Mouse (Mus musculus): ENCODE data around the gene Zc3h7b.
"Not testable (repeated sequence)": the region's sequence is repeated elsewhere in the genome, so short reads cannot be mapped to it uniquely, and the experiment has no call there.

Gene Zc3h7b

DNA sequence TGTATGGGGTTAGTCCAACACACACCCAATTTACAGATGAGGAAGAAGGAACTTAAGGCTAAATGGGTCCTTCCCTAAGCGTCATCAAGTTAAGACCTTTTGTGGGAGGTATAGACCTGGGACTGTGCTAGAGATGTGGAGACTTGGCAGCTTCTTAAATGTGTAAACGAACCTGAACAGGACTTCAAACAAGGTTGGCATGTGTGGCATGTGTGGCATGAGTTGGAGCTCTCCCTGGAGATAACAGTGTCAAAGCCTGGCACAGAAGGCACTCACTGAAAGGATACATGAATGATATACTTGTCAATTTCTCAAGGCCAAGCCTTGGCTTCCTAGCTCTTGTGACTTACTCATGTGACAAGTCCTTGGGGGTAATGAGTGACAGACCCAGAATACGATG, 5.6 kb upstream of the Zc3h7b start:
- in situ Hi-C loops (cut with MboI), result no loop called here

- in situ Hi-C loops (cut with MboI), result no loop called here
These were observed 4.9 kb upstream of the Zc3h7b start for GRCm38 (mm10) chr15:81739924-81740323.

- in situ Hi-C loops (cut with MboI), result not testable (repeated sequence)
These were observed 2.5 kb upstream of the Zc3h7b start for GRCm38 (mm10) chr15:81742368-81742767.

DNA sequence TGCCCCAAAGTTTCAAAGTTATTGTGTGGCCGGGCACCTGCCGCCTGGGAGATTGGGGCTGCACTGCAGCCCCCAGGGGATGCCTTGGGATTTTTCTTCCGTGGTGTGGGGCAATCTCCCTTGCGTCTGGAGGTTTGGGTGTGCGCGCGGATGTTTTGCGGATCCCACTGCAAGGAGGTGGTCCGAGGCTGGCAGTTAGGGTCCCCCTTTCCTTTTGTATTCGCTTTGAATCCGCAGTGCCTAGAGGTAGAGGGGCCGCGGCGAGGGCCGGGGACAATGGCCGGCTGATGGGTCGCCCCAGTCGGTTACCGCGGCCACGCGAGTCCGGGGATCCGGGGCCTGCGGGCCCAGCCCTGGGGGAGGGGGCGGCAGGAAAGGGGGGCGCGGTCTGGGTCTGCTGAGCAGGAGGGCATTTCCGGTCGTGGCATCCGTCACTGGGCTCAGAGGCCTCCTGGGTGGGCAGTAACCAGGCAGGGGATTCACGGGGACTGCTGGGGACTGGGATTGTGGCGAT, 801 bp downstream of the Zc3h7b start:
- in situ Hi-C loops (cut with MboI), result no loop called here

GRCm38 (mm10) chr15:81749742-81750141, 4.9 kb downstream of the Zc3h7b start:
- in situ Hi-C loops (cut with MboI), result no loop called here

DNA sequence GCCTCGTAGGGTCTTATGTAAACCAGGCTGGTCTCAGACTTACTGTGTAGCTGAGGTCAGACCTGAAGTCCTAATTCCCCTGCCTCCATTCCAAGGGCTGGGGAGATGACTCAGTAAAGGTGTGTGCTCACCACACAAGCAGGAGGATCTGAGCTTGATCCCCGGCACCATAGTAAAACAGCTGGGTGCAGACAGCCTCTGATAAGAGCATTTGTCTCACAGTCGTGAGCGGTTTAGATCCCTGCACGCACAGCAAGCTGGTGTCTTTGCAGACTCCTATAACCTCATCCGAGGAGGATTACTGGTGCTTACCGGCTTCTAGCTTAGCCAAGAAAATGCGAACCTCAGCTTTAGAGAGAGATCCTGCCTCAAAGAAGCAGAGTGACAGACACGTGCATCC, 8.8 kb downstream of the Zc3h7b start:
- in situ Hi-C loops (cut with MboI), result no loop called here

DNA sequence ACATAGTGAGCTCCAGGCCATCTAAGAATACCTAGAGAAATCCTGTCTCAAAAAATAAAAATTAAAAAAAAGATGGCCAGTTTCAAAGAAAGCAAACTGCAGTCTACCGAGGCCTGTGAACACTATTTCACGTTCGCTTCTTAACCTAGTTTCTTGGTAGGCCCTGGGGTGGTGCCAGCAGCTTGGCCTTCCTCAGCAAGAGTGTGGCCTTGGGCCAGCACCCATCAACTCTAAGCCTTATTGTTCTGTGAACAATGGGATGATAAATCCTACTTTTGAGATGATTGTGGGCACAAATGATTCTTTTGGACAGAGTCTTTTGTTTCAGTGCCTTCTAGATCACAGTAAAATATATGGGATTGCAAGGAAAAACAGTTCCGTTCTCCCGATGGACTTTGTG, 13.8 kb downstream of the Zc3h7b start:
- in situ Hi-C loops (cut with MboI), result no loop called here

DNA sequence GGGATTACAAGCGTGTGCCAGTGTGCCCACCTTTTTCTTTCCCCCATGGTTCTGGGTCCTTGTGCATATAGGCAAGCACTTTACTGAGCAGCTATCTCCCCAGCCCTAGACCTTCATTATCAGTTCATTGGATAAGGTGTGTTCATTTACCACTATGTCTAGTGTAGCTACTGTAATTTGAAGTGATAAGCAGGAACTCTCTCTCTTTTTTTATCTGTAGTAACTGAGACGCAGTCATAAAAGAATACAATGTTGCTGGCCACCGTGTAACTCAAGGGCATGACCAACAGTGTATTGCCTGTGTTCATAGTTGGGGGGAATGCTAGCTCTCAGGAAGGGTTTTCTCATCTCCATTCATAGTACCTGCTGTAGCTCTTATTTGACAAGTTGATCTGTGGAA, 14.7 kb downstream of the Zc3h7b start:
- in situ Hi-C loops (cut with MboI), result no loop called here

DNA sequence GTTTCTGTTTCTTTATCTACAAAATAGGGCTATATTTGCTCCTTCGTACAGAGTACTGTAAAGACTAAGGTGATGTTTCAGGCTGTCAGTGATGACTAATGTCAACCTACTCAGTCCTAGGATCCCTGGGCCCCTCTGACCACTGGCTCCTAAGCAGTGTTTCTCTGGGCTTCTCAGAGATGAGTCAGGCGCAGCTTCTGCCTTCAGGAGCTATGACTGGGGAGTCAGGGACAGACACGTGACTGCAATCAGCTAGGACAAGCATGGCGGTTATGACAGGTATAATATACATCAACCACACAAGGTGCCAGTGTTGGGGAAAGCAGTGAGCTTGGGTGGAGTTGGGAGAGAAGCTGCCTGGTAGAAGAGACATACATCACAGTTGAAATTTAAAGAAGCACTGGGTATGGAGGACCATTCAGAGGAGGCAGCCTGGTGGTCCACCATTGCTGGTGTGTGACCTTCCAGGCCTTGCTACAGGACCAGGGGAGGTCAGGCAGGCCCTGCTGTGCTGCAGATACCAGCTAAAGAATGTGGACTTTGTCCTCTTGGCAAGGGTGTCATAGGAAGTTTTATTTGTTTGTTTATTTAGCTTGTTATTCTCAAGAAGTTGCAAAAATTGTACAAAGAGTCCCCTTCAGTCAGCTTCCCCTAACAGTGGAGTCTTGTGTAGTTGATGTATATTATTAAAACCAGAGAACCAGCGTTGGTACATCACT, 15.7 kb downstream of the Zc3h7b start:
- in situ Hi-C loops (cut with MboI), result no loop called here

- in situ Hi-C loops (cut with MboI), result no loop called here
These were observed 16.5 kb downstream of the Zc3h7b start for GRCm38 (mm10) chr15:81761381-81761780.

DNA sequence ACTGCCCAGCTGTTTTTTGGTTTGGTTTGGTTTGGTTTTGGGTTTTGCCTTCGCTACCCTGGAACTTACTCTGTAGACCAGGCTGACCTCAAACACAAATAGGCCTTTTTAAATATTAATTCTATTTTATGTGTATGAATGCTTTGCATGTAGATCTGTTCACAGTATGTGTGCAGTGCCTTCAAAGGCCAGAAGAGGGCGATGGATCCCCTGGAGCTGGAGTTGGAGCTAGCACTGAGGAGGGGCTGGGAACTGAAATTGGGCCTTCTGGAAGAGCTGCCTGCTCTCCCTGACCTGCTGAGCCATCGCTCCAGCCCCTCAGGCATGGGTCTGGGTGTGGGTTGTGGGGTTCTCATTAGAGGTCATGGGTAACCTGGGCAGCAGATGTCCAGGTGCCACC, 17.1 kb downstream of the Zc3h7b start:
- in situ Hi-C loops (cut with MboI), result no loop called here

GRCm38 (mm10) chr15:81764573-81764972, 19.7 kb downstream of the Zc3h7b start:
- in situ Hi-C loops (cut with MboI), result no loop called here

GRCm38 (mm10) chr15:81765651-81766050, 20.8 kb downstream of the Zc3h7b start:
- in situ Hi-C loops (cut with MboI), result no loop called here

GRCm38 (mm10) chr15:81766439-81766838, 21.6 kb downstream of the Zc3h7b start:
- in situ Hi-C loops (cut with MboI), result no loop called here

- in situ Hi-C loops (cut with MboI), result no loop called here
These were observed 24.2 kb downstream of the Zc3h7b start for GRCm38 (mm10) chr15:81769037-81769436.

- in situ Hi-C loops (cut with MboI), result no loop called here
These were observed 27.7 kb downstream of the Zc3h7b start for GRCm38 (mm10) chr15:81772431-81773120.

DNA sequence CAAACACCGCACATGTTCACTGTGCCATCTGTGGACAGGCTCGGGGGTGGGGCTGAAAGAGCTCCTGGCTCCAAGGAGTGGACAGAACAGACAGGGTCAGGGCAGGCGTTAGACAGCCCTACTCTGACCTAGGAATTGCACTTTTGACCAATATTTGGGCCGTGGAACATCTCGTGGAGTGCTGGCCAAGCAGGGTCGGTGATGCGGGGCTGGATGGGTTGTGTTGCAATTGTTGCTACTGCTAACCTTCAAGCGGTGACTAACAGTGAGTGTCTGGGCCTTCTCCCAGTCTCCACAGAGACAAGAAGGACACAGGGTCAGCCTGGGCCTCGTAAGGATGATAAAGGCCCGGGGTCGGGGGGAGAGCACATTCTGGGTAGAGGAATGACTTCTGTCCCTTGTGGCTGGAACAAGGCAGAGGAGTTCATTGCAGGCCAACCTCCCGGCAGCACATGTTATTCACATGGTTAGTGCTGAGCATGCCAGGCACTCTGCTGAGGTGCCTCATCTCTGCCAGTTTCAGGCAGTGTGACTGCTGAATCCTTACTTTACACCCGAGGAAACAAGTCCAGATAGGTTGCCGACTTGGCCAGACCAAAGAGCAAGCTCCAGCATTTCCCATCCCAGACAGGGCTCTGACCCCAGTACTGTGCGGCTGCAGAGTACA, 29.8 kb downstream of the Zc3h7b start:
- in situ Hi-C loops (cut with MboI), result no loop called here

- in situ Hi-C loops (cut with MboI), result no loop called here
These were observed 32.0 kb downstream of the Zc3h7b start for GRCm38 (mm10) chr15:81776631-81777422.

DNA sequence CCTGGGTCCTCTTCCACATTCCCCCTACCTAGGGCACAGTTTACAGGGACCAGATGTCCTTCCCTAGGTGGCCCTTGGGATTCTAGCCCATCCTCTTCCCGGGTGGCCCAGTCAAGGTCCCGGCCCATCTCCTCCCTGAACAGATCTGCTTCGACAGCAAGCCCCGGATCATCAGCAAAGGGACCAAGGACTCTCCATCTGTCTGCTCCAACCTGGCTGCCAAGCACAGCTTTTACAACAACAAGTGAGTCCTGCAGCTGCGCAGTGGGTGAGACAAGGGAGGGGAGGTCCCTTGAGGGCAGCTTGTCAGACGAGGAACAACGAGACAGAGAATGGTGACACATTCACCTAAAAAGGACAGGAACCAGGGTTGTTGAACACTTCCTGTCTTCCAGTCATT, 37.0 kb downstream of the Zc3h7b start:
- in situ Hi-C loops (cut with MboI), result no loop called here

- in situ Hi-C loops (cut with MboI), result no loop called here
These were observed 39.9 kb downstream of the Zc3h7b start for GRCm38 (mm10) chr15:81784762-81785161.

DNA sequence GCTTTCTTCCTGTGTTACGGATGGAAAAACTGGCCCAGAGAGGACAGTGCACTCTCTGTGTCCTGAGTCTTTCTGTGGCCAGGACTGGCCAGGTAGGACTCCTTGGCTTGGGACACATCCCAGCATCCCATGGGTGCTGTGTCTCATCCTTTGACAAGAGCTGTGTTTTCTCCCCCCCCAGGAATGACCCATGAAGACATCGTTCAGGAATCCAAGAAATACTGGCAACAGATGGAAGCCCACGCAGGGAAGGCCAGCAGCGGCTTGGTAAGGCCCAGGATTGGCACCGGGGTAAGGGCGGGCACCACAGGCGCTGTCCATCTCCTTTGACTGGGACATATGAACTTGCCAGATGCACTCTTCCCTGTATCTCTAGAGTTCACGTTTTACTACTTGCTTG, 40.8 kb downstream of the Zc3h7b start:
- in situ Hi-C loops (cut with MboI), result no loop called here

- in situ Hi-C loops (cut with MboI), result no loop called here
These were observed 42.7 kb downstream of the Zc3h7b start for GRCm38 (mm10) chr15:81787525-81787924.

Measured in mature B cell (primary cell).